Mouse (Mus musculus): ENCODE measurements around the gene Qrich2. TPM values are rescaled to one million over a fixed set of nuclear protein-coding genes. Genes with fewer than 3 reads are reported as not detected.
"Not testable (repeated sequence)": the region's sequence is repeated elsewhere in the genome, so short reads cannot be mapped to it uniquely, and the experiment has no call there.

Gene Qrich2
- total RNA-seq, 1 experiment from 2014 or later: not detected

- not testable (repeated sequence) for DNase-seq
These were observed 55.6 kb downstream of the Qrich2 start for GRCm38 (mm10) chr11:116410415-116410814.

- DNase-seq: no peak
These were observed 57.0 kb downstream of the Qrich2 start for GRCm38 (mm10) chr11:116409008-116409407.

- no peak for DNase-seq
These were observed 59.8 kb downstream of the Qrich2 start for GRCm38 (mm10) chr11:116406231-116406728.

DNA sequence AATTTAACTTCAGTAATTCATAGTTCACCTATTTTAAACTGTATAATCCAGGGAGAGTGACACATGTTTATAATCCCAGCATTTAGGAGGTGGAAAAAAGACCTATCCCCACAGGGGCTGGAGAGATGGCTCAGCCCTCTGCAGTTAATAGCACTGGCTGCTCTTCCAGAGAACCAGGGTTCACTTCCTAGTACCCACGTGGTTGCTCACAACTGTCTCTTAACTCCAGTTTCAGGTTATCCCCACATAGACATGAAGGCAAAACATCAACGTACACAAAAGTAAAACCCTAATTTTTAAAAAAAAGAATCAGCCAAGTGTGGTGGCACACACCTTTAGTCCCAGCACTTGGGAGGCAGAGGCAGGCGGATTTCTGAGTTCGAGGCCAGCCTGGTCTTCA is 60.4 kb downstream of the Qrich2 start:
- no peak for DNase-seq

GRCm38 (mm10) chr11:116400560-116400959 is 65.5 kb downstream of the Qrich2 start:
- no peak for DNase-seq

GRCm38 (mm10) chr11:116398348-116398677 is 67.7 kb downstream of the Qrich2 start:
- no peak for DNase-seq

- no peak for DNase-seq
These were observed 68.3 kb downstream of the Qrich2 start for GRCm38 (mm10) chr11:116397517-116398347.

GRCm38 (mm10) chr11:116396934-116397330 is 69.1 kb downstream of the Qrich2 start:
- no peak for DNase-seq

GRCm38 (mm10) chr11:116396276-116396933 is 69.6 kb downstream of the Qrich2 start:
- no peak for DNase-seq

GRCm38 (mm10) chr11:116394769-116395168 is 71.3 kb downstream of the Qrich2 start:
- DNase-seq: no peak

Other genes with a start within 250 kb of the Qrich2 start
- 1.00 and 1.5 TPM in 2 replicates for gene Evpl, start 228.2 kb downstream of the Qrich2 start, total RNA-seq (2021)
- 68.1 and 70.9 TPM in 2 replicates for gene Srp68, start 192.0 kb downstream of the Qrich2 start, total RNA-seq (2021)
- not detected in 2 replicates for gene Galr2, start 185.3 kb downstream of the Qrich2 start, total RNA-seq (2021)
- gene Exoc7, start 159.0 kb downstream of the Qrich2 start, total RNA-seq (2021): 53.6 and 77.1 TPM in 2 replicates
- 0.15 TPM in 1 of 2 replicates, not detected in the other for gene Foxj1, start 130.8 kb downstream of the Qrich2 start, total RNA-seq (2021)
- 8.5 and 8.9 TPM in 2 replicates for gene Rnf157, start 53.2 kb downstream of the Qrich2 start, total RNA-seq (2021)
- 27.9 and 48.4 TPM in 2 replicates for gene Ubald2, start 32.1 kb downstream of the Qrich2 start, total RNA-seq (2021)
- gene Prpsap1, start 28.0 kb upstream of the Qrich2 start, total RNA-seq (2021): 112 TPM in 2 replicates
- 0.57 and 1.5 TPM in 2 replicates for gene Sphk1, start 64.7 kb upstream of the Qrich2 start, total RNA-seq (2021)
- 32.7 and 34.1 TPM in 2 replicates for gene Ube2o, start 115.2 kb upstream of the Qrich2 start, total RNA-seq (2021)
- gene Aanat, start 120.2 kb upstream of the Qrich2 start, total RNA-seq (2021): not detected in 2 replicates
- gene Rhbdf2, start 160.8 kb upstream of the Qrich2 start, total RNA-seq (2021): 17.7 and 24.6 TPM in 2 replicates
- gene Prcd, start 187.3 kb upstream of the Qrich2 start, total RNA-seq (2021): 9.2 and 13.0 TPM in 2 replicates
- 18.7 and 25.4 TPM in 2 replicates for gene Cygb, start 188.1 kb upstream of the Qrich2 start, total RNA-seq (2021)